Mouse (Mus musculus) ovary, postnatal 36 days (tissue): Measurements from ENCODE around the gene Nemp1.

ENCODE experiments used
- DNase-seq: peaks from one replicate; pipeline ENCODE4 v3.0.0; 2022; ENCODE audit warnings: low spot score, mixed read lengths

Gene Nemp1

GRCm38 (mm10) chr10:127725136-127725535, 58.4 kb downstream of the Nemp1 start:
- DNase-seq: no peak

DNA sequence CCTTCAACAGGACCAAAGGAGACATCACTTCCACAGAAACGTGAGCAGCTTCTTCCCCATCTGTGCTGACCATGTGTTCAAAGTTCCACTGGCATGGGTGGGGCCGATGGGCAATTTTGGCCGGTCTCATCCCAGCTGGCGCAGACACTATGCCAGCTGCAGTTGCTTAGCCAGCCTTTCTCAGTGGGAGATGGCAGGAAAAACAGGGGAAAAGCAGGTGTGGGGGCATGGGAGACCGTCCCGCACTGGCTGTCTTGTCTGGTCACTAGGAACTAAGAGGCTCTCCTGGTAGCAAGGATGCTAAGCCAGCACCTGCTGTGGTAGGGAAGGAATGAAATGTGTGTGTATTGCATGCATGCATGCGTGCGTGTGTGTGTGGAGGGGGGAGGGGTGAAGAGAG, 61.7 kb downstream of the Nemp1 start:
- no peak for DNase-seq

DNA sequence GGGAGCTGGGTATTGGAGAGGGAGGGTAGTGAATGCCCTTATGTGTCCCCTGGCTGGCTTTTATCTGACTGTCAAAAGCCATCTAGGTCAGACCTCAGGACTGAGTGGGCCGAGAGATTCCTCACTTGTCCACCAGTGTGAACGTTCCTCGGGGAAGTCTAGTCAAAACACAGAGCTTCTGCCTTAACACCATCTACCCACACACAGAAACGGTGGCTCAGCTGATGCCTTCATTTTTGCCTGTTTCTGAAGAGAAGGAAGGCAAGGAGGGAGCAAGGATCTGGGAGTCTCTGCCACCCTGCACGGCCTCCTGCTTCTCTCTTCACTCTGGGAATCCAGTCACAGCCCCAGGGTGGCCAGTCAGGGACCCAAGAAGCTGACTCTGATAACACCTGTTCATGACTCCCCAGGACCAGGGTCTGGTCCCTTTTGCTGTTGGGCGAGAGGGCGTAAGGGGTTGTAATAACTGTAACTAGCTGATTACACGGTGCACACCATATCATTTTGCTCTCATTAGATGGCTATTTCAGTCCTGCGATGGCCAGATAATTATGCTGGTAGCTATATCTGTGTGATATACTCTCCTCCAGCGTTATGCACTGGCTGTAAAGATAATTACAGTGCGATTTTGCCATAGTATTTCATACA, 63.7 kb downstream of the Nemp1 start:
- no peak for DNase-seq

DNA sequence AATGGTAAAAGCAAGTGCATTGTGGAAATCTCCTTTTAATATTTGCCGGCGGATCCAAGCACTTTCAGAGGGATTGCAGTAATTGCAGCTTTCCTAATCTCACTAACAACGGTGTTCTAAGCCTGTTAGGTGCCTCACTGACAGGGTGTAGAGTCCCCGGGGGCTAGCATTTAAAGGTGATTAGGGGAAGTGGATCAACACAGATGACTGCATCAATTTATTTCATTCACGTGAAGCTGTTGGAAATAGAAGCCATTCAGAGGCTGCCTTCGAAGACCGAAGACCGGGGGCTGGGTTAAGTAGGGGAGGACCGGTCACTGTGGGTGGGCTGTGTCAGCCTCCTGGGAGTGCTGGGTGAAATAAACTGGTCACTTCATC, 64.2 kb downstream of the Nemp1 start:
- DNase-seq: no peak

- no peak for DNase-seq
These were observed 64.7 kb downstream of the Nemp1 start for GRCm38 (mm10) chr10:127731397-127731796.

DNA sequence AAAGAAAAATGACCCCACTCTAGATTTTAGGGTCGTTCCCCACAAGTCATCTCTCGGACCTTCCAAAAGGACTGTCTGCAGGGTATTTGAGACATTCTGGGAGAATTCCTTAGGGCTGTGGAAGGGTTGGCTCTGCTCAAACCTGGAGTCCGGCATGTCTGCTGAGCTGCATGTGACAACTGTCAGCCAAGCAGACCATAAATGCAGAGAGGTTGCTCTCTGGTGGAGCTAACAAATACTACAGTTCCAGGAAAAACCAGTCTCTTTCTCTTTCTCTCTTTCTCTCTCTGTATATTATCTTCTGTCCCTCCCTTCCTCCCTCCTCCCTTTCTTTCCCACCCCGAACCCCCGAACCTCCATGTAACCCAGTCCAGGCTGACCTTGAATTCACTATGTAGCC, 67.7 kb downstream of the Nemp1 start:
- no peak for DNase-seq

DNA sequence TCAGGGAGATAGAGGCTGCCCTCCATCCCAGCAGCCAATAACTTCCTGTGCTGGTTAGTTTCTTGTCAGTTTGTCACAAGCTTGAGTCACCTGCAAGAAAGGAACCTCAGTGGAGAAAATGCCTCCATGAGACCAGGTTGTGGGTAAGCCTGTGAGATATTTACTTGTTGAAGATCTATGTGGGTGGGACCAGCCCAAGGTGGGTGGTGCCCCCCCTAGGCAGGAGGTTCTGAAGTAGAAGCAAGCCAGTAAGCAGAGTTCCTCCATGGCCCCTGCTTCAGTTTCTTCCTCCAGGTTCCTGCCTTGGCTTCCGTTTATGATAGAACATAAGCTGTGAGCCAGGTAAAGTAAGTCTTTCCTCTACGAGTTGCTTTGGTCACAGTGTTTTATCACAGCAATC, 69.6 kb downstream of the Nemp1 start:
- no peak for DNase-seq

- no peak for DNase-seq
These were observed 70.2 kb downstream of the Nemp1 start for GRCm38 (mm10) chr10:127736916-127737315.

DNA sequence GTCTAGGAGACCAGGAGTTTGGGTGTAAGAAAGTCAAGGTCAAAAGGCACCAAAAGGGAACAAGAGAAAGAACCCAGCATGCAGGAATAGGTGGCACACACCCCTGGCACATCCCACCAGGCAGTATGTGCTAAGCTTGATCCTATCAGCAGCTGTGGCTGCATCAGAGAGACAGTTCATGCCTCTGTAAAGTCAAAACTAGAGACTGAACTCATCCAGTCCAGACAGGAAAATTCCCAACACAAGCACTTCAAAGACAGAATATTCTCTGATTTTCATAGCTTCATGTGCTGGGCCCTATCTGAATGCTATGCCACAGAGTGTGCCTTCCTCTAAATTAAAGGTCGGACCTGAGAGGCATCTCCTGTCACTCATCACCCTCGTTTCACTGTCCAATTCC, 70.9 kb downstream of the Nemp1 start:
- no peak for DNase-seq

- no peak for DNase-seq
These were observed 71.6 kb downstream of the Nemp1 start for GRCm38 (mm10) chr10:127738151-127738882.

DNA sequence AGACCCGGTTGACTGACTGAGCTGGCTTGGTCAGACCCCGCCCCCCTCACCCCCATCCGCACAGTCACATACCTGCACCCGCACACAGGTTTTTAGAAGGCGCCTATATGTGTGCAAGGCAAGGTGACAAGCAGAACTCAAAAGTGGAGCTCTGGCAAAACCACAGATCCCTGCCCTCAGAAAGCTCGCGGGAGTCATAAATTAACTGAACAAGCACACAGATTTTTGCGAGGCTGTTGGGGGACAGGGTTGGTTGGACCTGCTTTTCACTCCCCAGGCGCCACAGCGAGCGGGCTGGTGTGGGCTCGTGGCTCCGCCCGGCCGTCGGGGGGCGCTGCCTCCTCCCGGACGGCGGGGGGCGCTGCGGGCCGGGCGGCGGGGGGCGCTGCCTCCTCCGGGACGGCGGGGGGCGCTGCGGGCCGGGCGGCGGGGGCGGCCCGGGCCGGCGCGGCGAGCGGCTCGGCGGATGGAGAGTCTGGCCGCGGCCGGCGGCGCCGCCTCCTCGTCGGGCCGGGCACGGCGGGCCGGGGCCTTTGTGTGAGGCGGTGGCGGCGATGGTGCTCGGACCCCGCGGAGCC, 72.5 kb downstream of the Nemp1 start, which contains the start of gene Zbtb39:
Zbtb39 (plus strand) TSS at position 456 of the 578 bp plus-strand sequence.
- DNase-seq: peak; percentile 87

DNA sequence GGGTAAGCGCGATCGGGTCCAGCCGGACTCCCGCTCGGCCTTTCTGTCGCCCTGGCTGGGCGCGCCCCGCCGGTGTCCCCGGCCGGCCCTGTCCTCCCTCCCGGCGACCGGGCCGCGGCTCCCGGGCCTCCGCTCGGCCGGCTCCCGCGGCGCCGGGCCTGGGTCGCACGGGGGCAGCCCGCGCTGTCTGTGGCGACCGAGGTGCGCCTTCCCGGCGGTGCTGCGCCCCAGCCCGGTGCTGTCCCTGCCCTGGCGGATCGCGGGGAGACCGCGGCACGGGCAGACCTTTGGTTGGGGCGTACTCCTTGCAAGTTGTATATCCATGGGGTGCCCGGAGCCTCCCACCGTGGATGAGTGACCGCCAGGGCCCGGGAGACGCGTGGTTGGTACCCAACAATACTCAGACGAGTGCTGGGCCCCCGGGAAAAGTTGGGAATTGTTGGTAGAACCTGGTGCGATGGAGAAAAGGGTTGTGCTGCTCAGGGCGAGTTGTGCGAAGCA, 73.0 kb downstream of the Nemp1 start:
- DNase-seq: no peak

GRCm38 (mm10) chr10:127744661-127745060, 78.0 kb downstream of the Nemp1 start:
- peak; percentile 43 for DNase-seq

- no peak for DNase-seq
These were observed 79.2 kb downstream of the Nemp1 start for GRCm38 (mm10) chr10:127745886-127746285.

DNA sequence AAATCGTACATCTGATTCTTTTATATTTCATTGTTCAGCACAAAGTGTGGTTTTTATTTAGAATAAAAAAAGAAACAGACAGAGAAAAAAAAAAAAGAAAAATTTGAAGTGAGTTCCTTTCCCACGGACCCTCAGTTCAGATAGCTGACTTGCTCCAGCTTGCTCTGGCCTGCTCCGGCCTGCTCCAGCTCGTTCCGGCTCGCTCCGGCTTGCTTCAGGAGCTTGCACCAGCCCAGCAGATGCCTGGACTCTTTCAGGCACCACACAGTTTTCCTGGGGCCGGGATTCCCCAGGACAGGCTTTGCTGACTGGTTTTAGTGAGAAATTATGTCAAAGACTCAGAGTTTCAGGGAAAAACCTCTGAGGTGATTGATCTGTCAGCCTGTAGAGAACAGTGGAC, 80.6 kb downstream of the Nemp1 start:
- DNase-seq: no peak

DNA sequence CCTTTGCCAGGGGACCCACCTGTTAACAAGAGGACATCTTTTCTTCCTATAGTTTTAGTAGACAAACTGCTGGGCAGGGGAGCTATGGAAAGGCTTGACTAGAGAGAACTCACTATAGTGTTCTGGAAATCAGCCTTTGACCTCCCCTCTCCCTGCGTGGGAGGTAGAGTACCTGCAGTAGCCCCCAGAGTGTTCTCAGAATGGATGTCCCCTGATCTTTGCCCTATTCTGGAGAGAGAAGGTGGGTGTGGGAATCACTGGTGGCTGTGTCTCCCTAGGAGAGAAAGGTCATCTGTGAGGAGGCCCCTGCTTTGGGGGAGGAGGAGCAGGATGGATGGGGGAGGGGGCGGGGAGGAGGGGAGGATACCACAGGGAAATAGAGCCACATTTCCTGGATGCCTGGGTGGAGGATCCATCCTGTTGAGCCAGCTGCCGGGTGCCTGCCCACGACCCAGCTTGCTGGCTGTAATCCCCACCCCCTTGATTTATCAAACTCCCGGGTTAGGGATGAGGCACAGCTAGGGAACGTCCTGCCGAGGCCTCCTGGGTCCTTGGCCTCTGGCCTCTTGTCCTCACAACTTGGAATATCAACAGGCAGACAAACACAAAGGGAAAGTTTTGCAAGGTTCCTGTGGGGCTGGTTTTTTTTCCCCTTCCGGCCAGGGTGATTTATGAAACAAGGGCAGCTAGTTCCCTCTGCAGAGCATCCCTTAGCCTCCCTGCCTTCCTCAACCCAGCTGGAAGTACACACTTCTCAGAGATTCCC, 82.3 kb downstream of the Nemp1 start:
- peak; percentile 51 for DNase-seq

- DNase-seq: no peak
These were observed 83.6 kb downstream of the Nemp1 start for GRCm38 (mm10) chr10:127750136-127750777.
